ENCODE assay signal across 27 mouse cellular contexts in the genomic region with DNA sequence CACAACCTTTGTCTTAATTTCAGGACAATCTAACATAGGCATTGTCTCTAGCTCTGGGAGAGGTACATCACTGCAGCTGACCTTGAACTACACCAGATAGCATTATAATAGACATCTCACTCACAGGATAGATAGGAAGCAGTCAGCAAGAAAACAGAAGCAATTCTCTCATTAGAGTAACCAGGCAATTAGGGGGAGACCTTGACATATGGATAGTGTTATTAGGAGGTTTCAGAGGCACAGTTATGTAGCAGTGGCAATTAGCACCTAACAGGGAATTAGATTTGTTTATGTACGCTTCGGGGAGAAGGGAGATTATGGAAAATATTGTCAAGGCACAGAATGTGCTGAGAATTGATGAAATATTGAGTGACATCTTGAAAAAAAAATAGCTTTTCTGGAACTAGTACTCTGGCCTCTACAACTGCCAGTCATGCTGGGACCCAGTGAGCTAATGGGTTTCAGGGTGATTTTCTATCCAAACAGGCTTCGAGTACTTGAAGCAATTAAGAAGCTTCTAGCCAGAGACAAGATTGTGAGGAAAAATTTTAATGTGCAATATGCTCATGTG.
DNase-seq lines count a peak whose midpoint lies in the region; ATAC-seq and TF ChIP-seq lines count a peak whose summit lies in the region.
"Had no signal": no experiment of that assay in that cellular context is flagged by ENCODE, and none has a peak within 500 bp of the region (broad histone marks: within the 10 kb centered on the region; RNA-seq: fewer than 3 reads in every experiment).

No protein-coding gene starts in this region.

- no peaks in the 10 kb centered on the region for H3K4me1 ChIP-seq in midbrain, postnatal 0 days (ENCODE audit: insufficient read depth, low read length)
- H3K4me1 ChIP-seq in midbrain, embryonic 11.5 days (ENCODE audit: control insufficient read depth, insufficient read depth, low read length) = no peaks in the 10 kb centered on the region
- H3K4me1 ChIP-seq in forebrain, embryonic 13.5 days = no peaks in the 10 kb centered on the region
- no peaks in the 10 kb centered on the region for H3K4me1 ChIP-seq in forebrain, embryonic 16.5 days (replicated peaks; ENCODE audit: control insufficient read depth, insufficient read depth, low read length)
- no peaks in the 10 kb centered on the region for H3K4me1 ChIP-seq in neural tube, embryonic 15.5 days
- H3K4me1 ChIP-seq: embryonic facial prominence, embryonic 10.5 days; embryonic facial prominence, embryonic 15.5 days; heart, embryonic 13.5 days; intestine, embryonic 15.5 days; liver, embryonic 12.5 days; midbrain, embryonic 12.5 days had no signal

- H3K27ac ChIP-seq in midbrain, postnatal 0 days (ENCODE audit: low read depth, low read length) = no peak overlapping the region
- H3K27ac ChIP-seq in midbrain, embryonic 11.5 days (ENCODE audit: low read depth, low read length) = no peak overlapping the region
- no peak overlapping the region for H3K27ac ChIP-seq in forebrain, embryonic 13.5 days
- no peak overlapping the region for H3K27ac ChIP-seq in forebrain, embryonic 16.5 days (ENCODE audit: low read length)
- H3K27ac ChIP-seq in neural tube, embryonic 15.5 days (replicated peaks) = no peak overlapping the region
- H3K27ac ChIP-seq: embryonic facial prominence, embryonic 10.5 days; embryonic facial prominence, embryonic 15.5 days; heart, embryonic 13.5 days; intestine, embryonic 15.5 days; layer of hippocampus, adult 2 months; liver, embryonic 12.5 days; midbrain, embryonic 12.5 days had no signal

- H3K27me3 ChIP-seq in midbrain, postnatal 0 days (ENCODE audit: insufficient read depth, low read length) = no peaks in the 10 kb centered on the region
- H3K27me3 ChIP-seq in midbrain, embryonic 11.5 days (ENCODE audit: control insufficient read depth, insufficient read depth, low read length) = no peaks in the 10 kb centered on the region
- H3K27me3 ChIP-seq in forebrain, embryonic 13.5 days = no peaks in the 10 kb centered on the region
- no peaks in the 10 kb centered on the region for H3K27me3 ChIP-seq in forebrain, embryonic 16.5 days (replicated peaks; ENCODE audit: control insufficient read depth, insufficient read depth, low read length)
- H3K27me3 ChIP-seq in neural tube, embryonic 15.5 days (replicated peaks) = no peaks in the 10 kb centered on the region
- H3K27me3 ChIP-seq: embryonic facial prominence, embryonic 15.5 days; heart, embryonic 13.5 days; intestine, embryonic 15.5 days; liver, embryonic 12.5 days; midbrain, embryonic 12.5 days had no signal

- TF ChIP-seq CTCF in midbrain, postnatal 0 days (IDR thresholded peaks at IDR 0.05) = no peak

- H3K4me3 ChIP-seq in midbrain, postnatal 0 days (ENCODE audit: low read depth, low read length) = no peak overlapping the region
- H3K4me3 ChIP-seq in midbrain, embryonic 11.5 days (ENCODE audit: low read depth, low read length) = no peak overlapping the region
- no peak overlapping the region for H3K4me3 ChIP-seq in forebrain, embryonic 13.5 days
- H3K4me3 ChIP-seq in forebrain, embryonic 16.5 days (replicated peaks; ENCODE audit: low read length) = no peak overlapping the region
- H3K4me3 ChIP-seq in neural tube, embryonic 15.5 days (replicated peaks) = no peak overlapping the region
- H3K4me3 ChIP-seq: embryonic facial prominence, embryonic 10.5 days; embryonic facial prominence, embryonic 15.5 days; heart, embryonic 13.5 days; intestine, embryonic 15.5 days; layer of hippocampus, adult 2 months; liver, embryonic 12.5 days; midbrain, embryonic 12.5 days had no signal

- no peaks in the 10 kb centered on the region for H3K9me3 ChIP-seq in midbrain, postnatal 0 days (ENCODE audit: low read length)
- no peaks in the 10 kb centered on the region for H3K9me3 ChIP-seq in midbrain, embryonic 11.5 days (ENCODE audit: control insufficient read depth, low read length)
- H3K9me3 ChIP-seq in forebrain, embryonic 13.5 days (replicated peaks) = no peaks in the 10 kb centered on the region
- no peaks in the 10 kb centered on the region for H3K9me3 ChIP-seq in forebrain, embryonic 16.5 days (ENCODE audit: control insufficient read depth, low read length)
- H3K9me3 ChIP-seq in neural tube, embryonic 15.5 days (replicated peaks) = no peaks in the 10 kb centered on the region
- H3K9me3 ChIP-seq: embryonic facial prominence, embryonic 10.5 days; embryonic facial prominence, embryonic 15.5 days; heart, embryonic 13.5 days; intestine, embryonic 15.5 days; liver, embryonic 12.5 days; midbrain, embryonic 12.5 days had no signal

- no peak for ATAC-seq in midbrain, postnatal 0 days (ENCODE audit: low FRiP score)
- no peak for ATAC-seq in midbrain, embryonic 11.5 days (ENCODE audit: low FRiP score)
- ATAC-seq in forebrain, embryonic 13.5 days = peak; percentile 75
- ATAC-seq in forebrain, embryonic 16.5 days = peak; percentile 67
- ATAC-seq in neural tube, embryonic 15.5 days (ENCODE audit: low FRiP score) = peak; percentile 75
- ATAC-seq: activated CD4-positive, CD25-positive, alpha-beta regulatory T cell, adult 4 months; intestine, embryonic 15.5 days; liver, embryonic 12.5 days; liver, postnatal 0 days had no signal

- DNase-seq in midbrain, postnatal 0 days (ENCODE audit: low spot score) = peak; percentile 14
- no peak for DNase-seq in midbrain, embryonic 11.5 days (ENCODE audit: low spot score, missing footprints)
- no peak for DNase-seq in thymus, adult 18-20 months
- no peak for DNase-seq in thymus, postnatal 10 days (ENCODE audit: low spot score in 2 of 2)
- DNase-seq: adrenal gland, adult 2 months; adrenal gland, postnatal 36 days; B cell, adult 2 months; cerebellum, adult 2 months; cerebellum, postnatal 25 days; heart, postnatal 10 days; kidney, adult 2 months; kidney, postnatal 36 days; left cerebral cortex, postnatal 4 days; liver, postnatal 0 days; lung, postnatal 36 days; thymus, postnatal 14 days had no signal

- H3K9ac ChIP-seq in midbrain, postnatal 0 days (replicated peaks; ENCODE audit: low read length, poor library complexity, severe bottlenecking) = no peak overlapping the region
- H3K9ac ChIP-seq in midbrain, embryonic 11.5 days (ENCODE audit: low read length) = no peak overlapping the region
- no peak overlapping the region for H3K9ac ChIP-seq in forebrain, embryonic 13.5 days
- no peak overlapping the region for H3K9ac ChIP-seq in forebrain, embryonic 16.5 days (replicated peaks; ENCODE audit: low read depth, low read length)
- H3K9ac ChIP-seq in neural tube, embryonic 15.5 days (replicated peaks) = no peak overlapping the region
- H3K9ac ChIP-seq: embryonic facial prominence, embryonic 15.5 days; heart, embryonic 13.5 days; intestine, embryonic 15.5 days; liver, embryonic 12.5 days; liver, postnatal 0 days; midbrain, embryonic 12.5 days had no signal

- H3K36me3 ChIP-seq in midbrain, postnatal 0 days (ENCODE audit: insufficient read depth, low read length) = no peaks in the 10 kb centered on the region
- no peaks in the 10 kb centered on the region for H3K36me3 ChIP-seq in midbrain, embryonic 11.5 days (ENCODE audit: control insufficient read depth, insufficient read depth, low read length)
- no peaks in the 10 kb centered on the region for H3K36me3 ChIP-seq in forebrain, embryonic 13.5 days (ENCODE audit: poor library complexity, severe bottlenecking)
- no peaks in the 10 kb centered on the region for H3K36me3 ChIP-seq in forebrain, embryonic 16.5 days (ENCODE audit: control insufficient read depth, insufficient read depth)
- H3K36me3 ChIP-seq in neural tube, embryonic 15.5 days = no peaks in the 10 kb centered on the region
- H3K36me3 ChIP-seq: embryonic facial prominence, embryonic 10.5 days; embryonic facial prominence, embryonic 15.5 days; heart, embryonic 13.5 days; intestine, embryonic 15.5 days; liver, embryonic 12.5 days; midbrain, embryonic 12.5 days had no signal

- WGBS in midbrain, postnatal 0 days = 80% methylated on average over 3 of the region's 3 CpGs
- WGBS in midbrain, embryonic 11.5 days = 96% methylated on average over 3 of the region's 3 CpGs
- WGBS in forebrain, embryonic 13.5 days = 60% methylated on average over 3 of the region's 3 CpGs
- 42% methylated on average over 3 of the region's 3 CpGs for WGBS in forebrain, embryonic 16.5 days
- WGBS in neural tube, embryonic 15.5 days = 63% methylated on average over 3 of the region's 3 CpGs

- H3K4me2 ChIP-seq in midbrain, postnatal 0 days (ENCODE audit: low read depth, low read length, poor library complexity, severe bottlenecking) = no peak overlapping the region
- H3K4me2 ChIP-seq in midbrain, embryonic 11.5 days = no peak overlapping the region
- H3K4me2 ChIP-seq in forebrain, embryonic 13.5 days = no peak overlapping the region
- H3K4me2 ChIP-seq in forebrain, embryonic 16.5 days (ENCODE audit: low read length) = no peak overlapping the region
- no peak overlapping the region for H3K4me2 ChIP-seq in neural tube, embryonic 15.5 days
- H3K4me2 ChIP-seq: embryonic facial prominence, embryonic 15.5 days; heart, embryonic 13.5 days; intestine, embryonic 15.5 days; liver, embryonic 12.5 days; midbrain, embryonic 12.5 days had no signal

Comparison
In these comparisons a context has a peak if more than half of its experiments do, and no peak if none do; other contexts are left out.
1. ATAC-seq: peak in forebrain, embryonic 13.5 days (single experiment), forebrain, embryonic 16.5 days (single experiment) and neural tube, embryonic 15.5 days (single experiment); none in midbrain, postnatal 0 days (single experiment) and midbrain, embryonic 11.5 days (single experiment).